Mouse (Mus musculus): ENCODE results near the gene Galnt11.

DNA sequence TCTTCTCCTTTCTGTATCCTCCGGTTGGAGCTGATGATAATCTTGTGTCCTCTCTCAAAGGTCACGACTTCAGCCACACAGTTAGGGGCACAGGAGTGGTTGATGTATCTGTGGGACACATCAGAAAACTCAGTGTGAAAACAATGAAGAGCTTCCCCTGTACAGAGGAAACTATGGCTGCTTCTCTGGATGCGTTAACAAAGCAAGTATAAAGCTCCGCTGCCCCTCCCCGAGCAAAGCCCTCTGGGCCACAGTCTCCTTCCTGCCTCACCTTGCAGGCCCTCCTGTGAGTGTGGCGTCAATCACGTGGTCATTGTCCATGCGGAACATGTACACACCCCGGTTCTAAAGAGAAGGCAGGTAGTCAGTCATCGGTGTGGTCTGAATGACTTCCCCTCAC is 53.9 kb downstream of the Galnt11 start:
- TF ChIP-seq POLR2A (IDR thresholded peaks at IDR 0.05; ENCODE audit: low read depth, low read length) (no peak), HCFC1 (IDR thresholded peaks at IDR 0.05; ENCODE audit: low read depth, low read length) (no peak), EP300 (IDR thresholded peaks at IDR 0.05; ENCODE audit: low read length) (no peak), RCOR1 (conservative IDR thresholded peaks at IDR 0.05; ENCODE audit: low read depth, low read length) (no peak), CTCF (conservative IDR thresholded peaks at IDR 0.05 in 1 of 2, IDR thresholded peaks at IDR 0.05 in 1 of 2; ENCODE audit: low read depth in 2 of 2, low read length in 2 of 2) (no peak), MAZ (IDR thresholded peaks at IDR 0.05; ENCODE audit: low read depth, low read length) (no peak), USF2 (conservative IDR thresholded peaks at IDR 0.05; ENCODE audit: low read depth, low read length) (no peak), GABPA (IDR thresholded peaks at IDR 0.05; ENCODE audit: insufficient replicate concordance, low read depth, low read length) (no peak), JUN (IDR thresholded peaks at IDR 0.05; ENCODE audit: insufficient read depth, low read depth, low read length) (no peak), PAX5 (IDR thresholded peaks at IDR 0.05; ENCODE audit: low read length) (no peak), ZMIZ1 (IDR thresholded peaks at IDR 0.05; ENCODE audit: low read depth, low read length) (no peak), ZC3H11A (IDR thresholded peaks at IDR 0.05; ENCODE audit: low read depth, low read length) (no peak)

Data from CH12.LX (cell line).